14 mouse cellular contexts compared by ENCODE assay signal in genomic region chr16:11001703-11002659, GRCm38 (mm10). TPM values are rescaled to one million over a fixed set of nuclear protein-coding genes. Genes with fewer than 3 reads are reported as not detected.
DNase-seq lines count a peak whose midpoint lies in the region; ATAC-seq and TF ChIP-seq lines count a peak whose summit lies in the region.
"Had no signal": no experiment of that assay in that cellular context is flagged by ENCODE, and none has a peak within 500 bp of the region (broad histone marks: within the 10 kb centered on the region; RNA-seq: fewer than 3 reads in every experiment).

No protein-coding gene starts in this region.

- no peak for DNase-seq in kidney, postnatal 10 days
- no peak for DNase-seq in gastrocnemius, postnatal 14 days
- DNase-seq in urinary bladder, postnatal 14 days (ENCODE audit: low spot score) = no peak
- DNase-seq in thymus, adult 18-20 months = no peak
- DNase-seq: cerebellum, adult 11 months; gastrocnemius, postnatal 36 days; kidney, postnatal 4 days had no signal

- H3K4me1 ChIP-seq in kidney, embryonic 16.5 days (ENCODE audit: insufficient read depth, low read length) = peaks cover 11% of the 10 kb centered on the region; the same call in 1 of the 2 replicates
- peaks cover 67% of the 10 kb centered on the region for H3K4me1 ChIP-seq in bone marrow macrophage, adult 2 months (ENCODE audit: control insufficient read depth, insufficient read depth, low read length)
- peaks cover 17% of the 10 kb centered on the region for H3K4me1 ChIP-seq in lung, embryonic 15.5 days
- H3K4me1 ChIP-seq: forebrain, embryonic 10.5 days had no signal

- no peak for TF ChIP-seq CTCF in bone marrow macrophage, adult 2 months (IDR thresholded peaks at IDR 0.05; ENCODE audit: low read depth, low read length)

- intact Hi-C loops in gastrocnemius, postnatal 14 days (cut with DNase I; ENCODE audit: low total_unique reads) = no loop called here

- WGBS in kidney, embryonic 16.5 days = 76% methylated on average over 7 of the region's 7 CpGs
- WGBS in lung, embryonic 15.5 days = 70% methylated on average over 7 of the region's 7 CpGs

- 0 out of 2 replicates have a peak, but pooled peaks have one; percentile 17 for ATAC-seq in kidney, embryonic 16.5 days (ENCODE audit: low FRiP score, low TSS enrichment)
- peak; percentile 73; the same call in 1 of the 2 replicates for ATAC-seq in lung, embryonic 15.5 days (ENCODE audit: borderline replicate concordance, extremely low read depth, low FRiP score, low TSS enrichment)
- peak; percentile 80 for ATAC-seq in neutrophil, adult 5-6 weeks (ENCODE audit: extremely low read depth, insufficient number of reproducible peaks, low FRiP score, poor library complexity, severe bottlenecking)

- no peaks in the 10 kb centered on the region for H3K36me3 ChIP-seq in kidney, embryonic 16.5 days (ENCODE audit: insufficient read depth, low read length)
- no peaks in the 10 kb centered on the region for H3K36me3 ChIP-seq in lung, embryonic 15.5 days
- H3K36me3 ChIP-seq: forebrain, embryonic 10.5 days; hindbrain, embryonic 12.5 days had no signal

- H3K27ac ChIP-seq in kidney, embryonic 16.5 days (ENCODE audit: low read length) = no peak overlapping the region
- H3K27ac ChIP-seq in bone marrow macrophage, adult 2 months (ENCODE audit: insufficient read depth, low read depth, low read length) = peak overlapping the region; percentile 98
- H3K27ac ChIP-seq in lung, embryonic 15.5 days = no peak overlapping the region
- H3K27ac ChIP-seq: forebrain, embryonic 10.5 days; hindbrain, embryonic 12.5 days had no signal

- no peak overlapping the region for H3K4me3 ChIP-seq in kidney, embryonic 16.5 days (ENCODE audit: low read length)
- H3K4me3 ChIP-seq in bone marrow macrophage, adult 2 months (ENCODE audit: insufficient read depth, low read length) = no peak overlapping the region
- H3K4me3 ChIP-seq in lung, embryonic 15.5 days = no peak overlapping the region
- H3K4me3 ChIP-seq: forebrain, embryonic 10.5 days; hindbrain, embryonic 12.5 days had no signal

- no peak for TF ChIP-seq POLR2A in bone marrow macrophage, adult 2 months (IDR thresholded peaks at IDR 0.05; ENCODE audit: borderline replicate concordance, low read depth, low read length)

- no peak overlapping the region for H3K4me2 ChIP-seq in kidney, embryonic 16.5 days (replicated peaks; ENCODE audit: low read depth, low read length)
- no peak overlapping the region for H3K4me2 ChIP-seq in lung, embryonic 15.5 days
- H3K4me2 ChIP-seq: hindbrain, embryonic 12.5 days had no signal

- no peaks in the 10 kb centered on the region for H3K27me3 ChIP-seq in kidney, embryonic 16.5 days (ENCODE audit: insufficient read depth, low read length)
- H3K27me3 ChIP-seq in lung, embryonic 15.5 days = no peaks in the 10 kb centered on the region
- H3K27me3 ChIP-seq: CH12.LX; hindbrain, embryonic 12.5 days had no signal

- no peak overlapping the region for H3K9ac ChIP-seq in kidney, embryonic 16.5 days (replicated peaks; ENCODE audit: low read length)
- no peak overlapping the region for H3K9ac ChIP-seq in lung, embryonic 15.5 days
- H3K9ac ChIP-seq: hindbrain, embryonic 12.5 days had no signal

- H3K9me3 ChIP-seq in kidney, embryonic 16.5 days (ENCODE audit: low read length) = no peaks in the 10 kb centered on the region
- H3K9me3 ChIP-seq in lung, embryonic 15.5 days = no peaks in the 10 kb centered on the region
- H3K9me3 ChIP-seq: hindbrain, embryonic 12.5 days had no signal

RNA-seq across cellular contexts. Expression of gene Snn, which starts 58.8 kb away (rescaled TPM):
- 40.6 and 42.1 TPM in 2 replicates for polyA plus RNA-seq in kidney, embryonic 16.5 days (2015; fragmentation: Nextera tagmentation; extraction: Ambion mirVana)
- polyA plus RNA-seq in bone marrow macrophage, adult 2 months (2012; ENCODE audit: insufficient read depth, insufficient read length, missing spikeins) = 0.73 and 1.2 TPM in 2 replicates
- 47.2 and 47.6 TPM in 2 replicates for polyA plus RNA-seq in lung, embryonic 15.5 days (2015; fragmentation: Nextera tagmentation; extraction: Ambion mirVana)
- 214 and 226 TPM in 2 replicates for total RNA-seq in neutrophil, adult 5-6 weeks (2017)
- total RNA-seq in gastrocnemius, postnatal 14 days (2021) = 10 to 100 TPM in 1 of 2 experiments, 1 to 10 TPM in 1; 7.6 to 10.9 TPM

Comparison
In these comparisons a context has a peak if more than half of its experiments do, and no peak if none do; other contexts are left out.
1. ATAC-seq: peak in every context shown above with its lines; median percentile 80 in neutrophil, adult 5-6 weeks; 73 in lung, embryonic 15.5 days; 17 in kidney, embryonic 16.5 days.
2. RNA of gene Snn, which starts 58.8 kb away (polyA plus RNA-seq): 47.2 to 47.6 TPM in lung, embryonic 15.5 days and 40.6 to 42.1 TPM in kidney, embryonic 16.5 days; 0.73 to 1.2 TPM in bone marrow macrophage, adult 2 months; every median in the first group is over 10 times any median in the second.